Mouse (Mus musculus) C2C12 (cell line): ENCODE measurements around the gene Tnks1bp1.

ENCODE experiments used
- CEBPB ChIP-seq: IDR thresholded peaks from one replicate; pipeline ENCODE4 v1.6.1; 2011; ENCODE audit warnings: low read depth, mild to moderate bottlenecking, control low read depth, moderate library complexity
- CTCF ChIP-seq: IDR thresholded peaks from one replicate; pipeline ENCODE4 v1.5.1; 2011; ENCODE audit not compliant: control insufficient read depth, insufficient read depth, insufficient read length
- FOSL1 ChIP-seq: IDR thresholded peaks from one replicate; pipeline ENCODE4 v1.8.0; 2011; ENCODE audit warnings: mild to moderate bottlenecking, low read length; ENCODE audit not compliant: poor library complexity, insufficient read depth, severe bottlenecking
- MAX ChIP-seq: IDR thresholded peaks from one replicate; pipeline ENCODE4 v1.6.1; 2011; ENCODE audit warnings: mild to moderate bottlenecking, control low read depth
- MYOG ChIP-seq: IDR thresholded peaks from one replicate; pipeline ENCODE4 v1.6.1; 2011; ENCODE audit not compliant: control insufficient read depth, insufficient read length; ENCODE audit errors: extremely low read depth

GRCm38 (mm10) chr2:85046222-85046621 lies 1.6 kb upstream of the Tnks1bp1 start:
- TF ChIP-seq CTCF (no peak), FOSL1 (no peak), CEBPB (no peak), MYOG (no peak), MAX (no peak)
